Mouse (Mus musculus) thymus, adult 2 months (tissue): ENCODE measurements at regions not wholly inside any gene's neighbourhood (a gene's known extent, or its start where the extent isn't known, plus 50 kb on each side); places are given as distances from the start of the nearest gene placed in this dataset.

ENCODE experiments used
- DNase-seq: peaks from one replicate; pipeline ENCODE4 v3.0.0; 2021
- H3K27ac ChIP-seq: fragments of 200-500 bp; 2 replicates; pipeline ENCODE4 v1.5.1; 2012; ENCODE audit warnings: low read length, control low read depth; ENCODE audit not compliant: control insufficient read depth, insufficient read depth
- H3K27me3 ChIP-seq: fragments of 200-500 bp; 2 replicates; pipeline ENCODE4 v1.6.1; 2012; ENCODE audit warnings: mild to moderate bottlenecking, low read length, moderate library complexity, mixed read lengths; ENCODE audit not compliant: control insufficient read depth, insufficient read depth
- H3K36me3 ChIP-seq: fragments of 200-500 bp; 2 replicates; pipeline ENCODE4 v1.6.1; 2012; ENCODE audit warnings: mild to moderate bottlenecking, low read length, moderate library complexity; ENCODE audit not compliant: control insufficient read depth, insufficient read depth
- H3K4me1 ChIP-seq: fragments of 200-500 bp; replicated peaks from 2 replicates; pipeline ENCODE4 v1.6.1; 2012; ENCODE audit warnings: low read length; ENCODE audit not compliant: control insufficient read depth, insufficient read depth
- H3K4me3 ChIP-seq: fragments of 200-500 bp; 2 replicates; pipeline ENCODE4 v1.5.1; 2012; ENCODE audit warnings: mild to moderate bottlenecking, low read length, control low read depth, moderate library complexity; ENCODE audit not compliant: control insufficient read depth, insufficient read depth
- CTCF ChIP-seq: fragments of 200-500 bp; IDR thresholded peaks from 2 replicates; pipeline ENCODE4 v1.5.1; 2012; ENCODE audit warnings: mild to moderate bottlenecking, control low read depth, low read length, moderate library complexity, borderline replicate concordance; ENCODE audit not compliant: control insufficient read depth, poor library complexity, insufficient read depth; ENCODE audit errors: extremely low read depth
- POLR2A ChIP-seq: fragments of 200-500 bp; IDR thresholded peaks from 2 replicates; pipeline ENCODE4 v1.6.1; 2012; ENCODE audit warnings: mild to moderate bottlenecking, low read length, control low read depth, moderate library complexity; ENCODE audit not compliant: control insufficient read depth, poor library complexity, insufficient read depth; ENCODE audit errors: extremely low read depth
- WGBS: fragments of 180-500 bp; shearing (Covaris S2); methylation state at CpG from one replicate; pipeline ENCODE4 v1.1.7; 2018; 5-methylcytosine and 5-hydroxymethylcytosine counted together

GRCm38 (mm10) chr2:143011380-143011779 is 51.5 kb upstream of the Snrpb2 start:
- TF ChIP-seq CTCF, result no peak
- no peak for TF ChIP-seq POLR2A
- Histone ChIP-seq H3K4me3 (no peak overlapping the region), H3K4me1 (no peaks in the 10 kb centered on the region), H3K27ac (no peak overlapping the region), H3K36me3 (no peaks in the 10 kb centered on the region), H3K27me3 (no peaks in the 10 kb centered on the region)
- DNase-seq, result no peak
- 75% methylated on average over 8 of the region's 8 CpGs for WGBS
